Mouse (Mus musculus) lung, postnatal 0 days (tissue): ENCODE results near the gene Tnfaip3.

ENCODE experiments used
- CTCF ChIP-seq: IDR thresholded peaks from 2 replicates; pipeline ENCODE4 v1.5.1; 2016; ENCODE audit warnings: antibody characterized with exemption, mild to moderate bottlenecking
- EP300 ChIP-seq: IDR thresholded peaks from 2 replicates; pipeline ENCODE4 v1.6.1; 2016; ENCODE audit warnings: antibody characterized with exemption, mild to moderate bottlenecking, control low read depth

- no peak for TF ChIP-seq CTCF
- TF ChIP-seq EP300, result no peak
Observed at GRCm38 (mm10) chr10:18966893-18967292, 48.6 kb downstream of the Tnfaip3 start.
